Mouse (Mus musculus) layer of hippocampus, postnatal 10 days (tissue): ENCODE data around the gene Atg13. TPM values are rescaled to one million over a fixed set of nuclear protein-coding genes. Genes with fewer than 3 reads are reported as not detected.

Experiments used
- total RNA-seq, 2 experiments: library from RNA; stranded (reverse); gene quantifications; 2 replicates each; pipeline ENCODE4 v1.2.3; 2021

The Atg13 gene
- total RNA-seq, 2 experiments from 2014 or later = 49.1 to 49.7 TPM

Other genes with a start within 250 kb of the Atg13 start
- gene Ckap5, start 183.8 kb downstream of the Atg13 start, total RNA-seq = 100 to 1,000 TPM; 126 TPM
- under 1 TPM; 0.18 to 0.20 TPM for gene F2, start 74.2 kb downstream of the Atg13 start, total RNA-seq
- gene Zfp408, start 60.8 kb downstream of the Atg13 start, total RNA-seq = 10 to 100 TPM; 15.1 to 17.0 TPM
- gene Arhgap1, start 60.7 kb downstream of the Atg13 start, total RNA-seq = 10 to 100 TPM; 66.9 to 68.3 TPM
- 1 to 10 TPM; 8.3 to 8.9 TPM for gene Harbi1, start 276 bp upstream of the Atg13 start, total RNA-seq
- gene Ambra1, start 19.6 kb upstream of the Atg13 start, total RNA-seq = 10 to 100 TPM; 45.4 to 47.8 TPM
- gene Chrm4, start 216.7 kb upstream of the Atg13 start, total RNA-seq = 10 to 100 TPM; 20.0 to 21.3 TPM
- gene Mdk, start 221.7 kb upstream of the Atg13 start, total RNA-seq = 10 to 100 TPM; 44.3 to 49.4 TPM
- gene Gm9821, start 235.1 kb upstream of the Atg13 start, total RNA-seq = not detected